14 mouse cellular contexts compared by ENCODE assay signal in genomic region chr12:46816291-46816690, GRCm38 (mm10). TPM values are rescaled to one million over a fixed set of nuclear protein-coding genes. Genes with fewer than 3 reads are reported as not detected.
DNase-seq lines count a peak whose midpoint lies in the region; ATAC-seq lines count a peak whose summit lies in the region.
"Had no signal": no experiment of that assay in that cellular context is flagged by ENCODE, and none has a peak within 500 bp of the region (broad histone marks: within the 10 kb centered on the region; RNA-seq: fewer than 3 reads in every experiment).

No protein-coding gene starts in this region.

- no peaks in the 10 kb centered on the region for H3K9me3 ChIP-seq in hindbrain, embryonic 12.5 days (replicated peaks)
- H3K9me3 ChIP-seq in midbrain, embryonic 15.5 days: no peaks in the 10 kb centered on the region
- H3K9me3 ChIP-seq: heart, embryonic 13.5 days had no signal

- H3K4me2 ChIP-seq in hindbrain, embryonic 12.5 days (replicated peaks): peak overlapping the region; percentile 63
- H3K4me2 ChIP-seq in midbrain, embryonic 15.5 days: peak overlapping the region; percentile 54

- 36% methylated on average over 3 of the region's 3 CpGs for WGBS in hindbrain, embryonic 12.5 days
- WGBS in midbrain, embryonic 15.5 days: 10% methylated on average over 3 of the region's 3 CpGs

- peak overlapping the region; percentile 65 for H3K4me3 ChIP-seq in hindbrain, embryonic 12.5 days
- peak overlapping the region; percentile 96 for H3K4me3 ChIP-seq in midbrain, embryonic 15.5 days
- H3K4me3 ChIP-seq: heart, embryonic 13.5 days had no signal

- DNase-seq in ES-CJ7 (ENCODE audit: low read depth, low spot score): peak; percentile 10
- DNase-seq in embryo, embryonic 9.5 days (ENCODE audit: extremely low spot score): peak; percentile 8
- no peak for DNase-seq in frontal cortex, postnatal 25 days (ENCODE audit: low spot score in 2 of 2)
- no peak for DNase-seq in spleen, postnatal 4 days (ENCODE audit: low spot score in 2 of 2)
- DNase-seq: adrenal gland, postnatal 14 days; cerebellum, adult 11-12 months; kidney, postnatal 25 days; right cerebral cortex, postnatal 14 days; thymus, postnatal 14 days had no signal

- 0 out of 2 replicates have a peak, but pooled peaks cover 6% of the 10 kb centered on the region for H3K4me1 ChIP-seq in hindbrain, embryonic 12.5 days
- peaks cover 4% of the 10 kb centered on the region; the same call in 1 of the 2 replicates for H3K4me1 ChIP-seq in midbrain, embryonic 15.5 days

- no peak for ATAC-seq in hindbrain, embryonic 12.5 days (ENCODE audit: low FRiP score)
- no peak for ATAC-seq in midbrain, embryonic 15.5 days (replicated peaks)
- no peak for ATAC-seq in erythroid progenitor cell, adult 5-6 weeks (replicated peaks; ENCODE audit: low FRiP score, poor library complexity, severe bottlenecking)

- H3K27ac ChIP-seq in hindbrain, embryonic 12.5 days: peak overlapping the region; percentile 77
- peak overlapping the region; percentile 100 for H3K27ac ChIP-seq in midbrain, embryonic 15.5 days
- H3K27ac ChIP-seq: heart, embryonic 13.5 days; liver, embryonic 14.5 days had no signal

- no peaks in the 10 kb centered on the region for H3K27me3 ChIP-seq in hindbrain, embryonic 12.5 days
- H3K27me3 ChIP-seq in midbrain, embryonic 15.5 days (replicated peaks): no peaks in the 10 kb centered on the region
- H3K27me3 ChIP-seq: heart, embryonic 13.5 days had no signal

- H3K9ac ChIP-seq in hindbrain, embryonic 12.5 days: peak overlapping the region; percentile 91
- H3K9ac ChIP-seq in midbrain, embryonic 15.5 days: peak overlapping the region; percentile 99
- H3K9ac ChIP-seq: heart, embryonic 13.5 days; liver, embryonic 14.5 days had no signal

- H3K36me3 ChIP-seq in hindbrain, embryonic 12.5 days: no peaks in the 10 kb centered on the region
- no peaks in the 10 kb centered on the region for H3K36me3 ChIP-seq in midbrain, embryonic 15.5 days (replicated peaks)
- H3K36me3 ChIP-seq: heart, embryonic 13.5 days had no signal

RNA-seq across cellular contexts. Expression of gene Nova1, which starts 2.4 kb away (rescaled TPM):
- 46.2 and 52.1 TPM in 2 replicates for polyA plus RNA-seq in hindbrain, embryonic 12.5 days (2016; fragmentation: Nextera tagmentation; extraction: Ambion mirVana)
- polyA plus RNA-seq in midbrain, embryonic 15.5 days (2015; fragmentation: Nextera tagmentation; extraction: Ambion mirVana): 102 and 117 TPM in 2 replicates
- not detected in 2 replicates for total RNA-seq in erythroid progenitor cell, adult 5-6 weeks (2015; ENCODE audit: low replicate concordance)
- total RNA-seq in erythroid progenitor cell, adult 5-6 weeks (2017; ENCODE audit: low replicate concordance): not detected in 2 replicates

Comparison
In these comparisons a context has a peak if more than half of its experiments do, and no peak if none do; other contexts are left out.
1. DNase-seq: peak in ES-CJ7 (single experiment) and embryo, embryonic 9.5 days (single experiment); none in frontal cortex, postnatal 25 days (0 of 2) and spleen, postnatal 4 days (0 of 2).